Mouse (Mus musculus) cerebellum, postnatal 4 days (tissue): Measurements from ENCODE around the gene Col25a1.
A peak's percentile ranks its signal among the peaks of the same experiment; 100 is the strongest.

Experiments
- DNase-seq, 2 experiments: peaks; one replicate each; pipeline ENCODE4 v3.0.0; 2022; ENCODE audit warnings: low spot score in 2 of 2, mixed read lengths in 1 of 2

Col25a1 gene

GRCm38 (mm10) chr3:130576683-130577082 lies 445.4 kb downstream of the Col25a1 start:
- peak in 1 of 2 experiments; percentile 38 for DNase-seq

- peak in 1 of 2 experiments; percentile 40 for DNase-seq
These were observed 448.2 kb downstream of the Col25a1 start for GRCm38 (mm10) chr3:130579501-130579900.

GRCm38 (mm10) chr3:130581577-130581976 lies 450.3 kb downstream of the Col25a1 start:
- no peak for DNase-seq

- DNase-seq = peak in 1 of 2 experiments; percentile 18
These were observed 451.8 kb downstream of the Col25a1 start for GRCm38 (mm10) chr3:130582903-130583664.

- DNase-seq = no peak
These were observed 452.7 kb downstream of the Col25a1 start for GRCm38 (mm10) chr3:130584007-130584406.

- DNase-seq = no peak
These were observed 463.7 kb downstream of the Col25a1 start for GRCm38 (mm10) chr3:130595050-130595449.

- no peak for DNase-seq
These were observed 470.2 kb downstream of the Col25a1 start for GRCm38 (mm10) chr3:130601491-130601890.

- DNase-seq = no peak
These were observed 476.6 kb downstream of the Col25a1 start for GRCm38 (mm10) chr3:130607924-130608323.

GRCm38 (mm10) chr3:130614444-130614843 lies 483.1 kb downstream of the Col25a1 start:
- no peak for DNase-seq

- no peak for DNase-seq
These were observed 484.3 kb downstream of the Col25a1 start for GRCm38 (mm10) chr3:130615625-130616024.

- DNase-seq = no peak
These were observed 486.2 kb downstream of the Col25a1 start, which contains the start of gene Etnppl for GRCm38 (mm10) chr3:130617439-130617898. Etnppl (plus strand) TSS chr3:130617448.

- DNase-seq = no peak
These were observed 489.3 kb downstream of the Col25a1 start for GRCm38 (mm10) chr3:130620517-130621146.

- no peak for DNase-seq
These were observed 497.1 kb downstream of the Col25a1 start for GRCm38 (mm10) chr3:130628358-130628757.

- no peak for DNase-seq
These were observed 502.6 kb downstream of the Col25a1 start for GRCm38 (mm10) chr3:130633859-130634258.

GRCm38 (mm10) chr3:130646110-130646810 lies 515.0 kb downstream of the Col25a1 start:
- DNase-seq = no peak
